In the genomic region with DNA sequence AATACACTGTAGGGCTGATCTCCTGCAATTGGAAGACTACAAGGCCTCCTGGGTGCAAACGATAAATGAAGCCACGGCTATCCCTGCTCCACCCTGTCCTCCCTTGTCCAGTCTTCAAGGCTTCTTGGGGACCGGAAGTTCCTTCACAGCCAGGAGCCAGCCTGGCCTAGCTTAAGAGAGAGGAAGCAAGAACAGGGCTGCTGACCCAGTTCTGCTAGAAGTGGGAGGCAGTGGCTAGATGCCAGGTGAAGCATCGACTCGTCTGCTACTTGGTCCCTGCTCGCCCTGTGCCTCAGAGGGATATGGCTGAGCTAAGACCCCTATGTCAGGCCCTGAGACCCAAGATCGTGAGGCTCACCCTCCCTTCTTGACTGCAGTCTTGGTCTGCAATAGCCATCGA, we compare ENCODE assay signal across 28 mouse cellular contexts. TPM values are rescaled to one million over a fixed set of nuclear protein-coding genes. Genes with fewer than 3 reads are reported as not detected.
A peak's percentile ranks its signal among the peaks of the same experiment; 100 is the strongest.
DNase-seq lines count a peak whose midpoint lies in the region; ATAC-seq and TF ChIP-seq lines count a peak whose summit lies in the region.
"Had no signal": no experiment of that assay in that cellular context is flagged by ENCODE, and none has a peak within 500 bp of the region (broad histone marks: within the 10 kb centered on the region; RNA-seq: fewer than 3 reads in every experiment).

No protein-coding gene starts in this region.

- H3K27me3 ChIP-seq in heart, embryonic 13.5 days (replicated peaks) = peaks cover 12% of the 10 kb centered on the region; the same call in 1 of the 2 replicates
- no peaks in the 10 kb centered on the region for H3K27me3 ChIP-seq in midbrain, embryonic 11.5 days (ENCODE audit: control insufficient read depth, insufficient read depth, low read length)
- H3K27me3 ChIP-seq in midbrain, embryonic 10.5 days (ENCODE audit: low read depth, poor library complexity, severe bottlenecking) = no peaks in the 10 kb centered on the region; the same call in 1 of the 2 replicates
- H3K27me3 ChIP-seq in small intestine, adult 2 months (ENCODE audit: control insufficient read depth, insufficient read depth, low read length) = no peaks in the 10 kb centered on the region
- H3K27me3 ChIP-seq: hindbrain, embryonic 15.5 days; midbrain, embryonic 15.5 days; neural tube, embryonic 15.5 days had no signal

- H3K27ac ChIP-seq in heart, embryonic 13.5 days (replicated peaks) = no peak overlapping the region
- no peak overlapping the region for H3K27ac ChIP-seq in midbrain, embryonic 11.5 days (ENCODE audit: low read depth, low read length)
- no peak overlapping the region for H3K27ac ChIP-seq in midbrain, embryonic 10.5 days (replicated peaks)
- peak overlapping the region; percentile 78; the same call in 1 of the 2 replicates for H3K27ac ChIP-seq in small intestine, adult 2 months (ENCODE audit: insufficient read depth, low read depth, low read length)
- H3K27ac ChIP-seq: gastrocnemius, adult 2 months; hindbrain, embryonic 10.5 days; hindbrain, embryonic 15.5 days; left cerebral cortex, adult 2 months; limb, embryonic 13.5 days; midbrain, embryonic 15.5 days; neural tube, embryonic 15.5 days; stomach, postnatal 0 days had no signal

- peak; percentile 56 for DNase-seq in adrenal gland, postnatal 36 days
- DNase-seq in adrenal gland, postnatal 25 days = no peak
- DNase-seq in heart, adult 18-20 months = no peak
- peak; percentile 37 for DNase-seq in midbrain, embryonic 11.5 days (ENCODE audit: low spot score, missing footprints)
- no peak for DNase-seq in midbrain, embryonic 10.5 days (ENCODE audit: low spot score)
- DNase-seq: cerebellum, adult 11 months; cerebellum, adult 9-10 months; cerebellum, postnatal 36 days; gastrocnemius, adult 2 months; gastrocnemius, postnatal 36 days; kidney, adult 11 months; kidney, postnatal 14 days; lung, postnatal 4 days; retina, postnatal 1 day had no signal

- H3K36me3 ChIP-seq in heart, embryonic 13.5 days = peaks cover 10% of the 10 kb centered on the region; the same call in 1 of the 2 replicates
- no peaks in the 10 kb centered on the region for H3K36me3 ChIP-seq in midbrain, embryonic 11.5 days (ENCODE audit: control insufficient read depth, insufficient read depth, low read length)
- H3K36me3 ChIP-seq in midbrain, embryonic 10.5 days = no peaks in the 10 kb centered on the region
- peaks cover 5% of the 10 kb centered on the region for H3K36me3 ChIP-seq in small intestine, adult 2 months (ENCODE audit: control insufficient read depth, insufficient read depth, low read length)
- H3K36me3 ChIP-seq: hindbrain, embryonic 10.5 days; limb, embryonic 13.5 days had no signal

- H3K4me1 ChIP-seq in heart, embryonic 13.5 days = peaks cover 20% of the 10 kb centered on the region
- peaks cover 6% of the 10 kb centered on the region; the same call in 1 of the 2 replicates for H3K4me1 ChIP-seq in midbrain, embryonic 11.5 days (ENCODE audit: control insufficient read depth, insufficient read depth, low read length)
- H3K4me1 ChIP-seq in midbrain, embryonic 10.5 days = peaks cover 22% of the 10 kb centered on the region
- peaks cover 43% of the 10 kb centered on the region for H3K4me1 ChIP-seq in small intestine, adult 2 months (ENCODE audit: control insufficient read depth, insufficient read depth, insufficient read length, low read length)

- TF ChIP-seq CTCF in small intestine, adult 2 months (IDR thresholded peaks at IDR 0.05; ENCODE audit: extremely low read depth, insufficient read length, insufficient replicate concordance, low read depth, low read length) = no peak

- H3K9ac ChIP-seq in heart, embryonic 13.5 days = 0 out of 2 replicates have a peak overlapping the region, but pooled peaks have one; percentile 28
- H3K9ac ChIP-seq in midbrain, embryonic 11.5 days (ENCODE audit: low read length) = no peak overlapping the region
- H3K9ac ChIP-seq: hindbrain, embryonic 15.5 days; limb, embryonic 13.5 days; midbrain, embryonic 15.5 days; neural tube, embryonic 15.5 days had no signal

- no peak for TF ChIP-seq POLR2A in small intestine, adult 2 months (IDR thresholded peaks at IDR 0.05; ENCODE audit: low read depth, low read length)

- WGBS in heart, embryonic 13.5 days = 64% methylated on average over 8 of the region's 8 CpGs
- WGBS in midbrain, embryonic 11.5 days = 77% methylated on average over 8 of the region's 8 CpGs
- 86% methylated on average over 8 of the region's 8 CpGs for WGBS in midbrain, embryonic 10.5 days
- 76% methylated on average over 8 of the region's 8 CpGs for WGBS in small intestine, adult 2 months

- H3K4me2 ChIP-seq in heart, embryonic 13.5 days = no peak overlapping the region
- no peak overlapping the region for H3K4me2 ChIP-seq in midbrain, embryonic 11.5 days
- H3K4me2 ChIP-seq: hindbrain, embryonic 15.5 days; limb, embryonic 13.5 days; liver, embryonic 11.5 days; midbrain, embryonic 15.5 days; neural tube, embryonic 15.5 days had no signal

- H3K4me3 ChIP-seq in heart, embryonic 13.5 days = no peak overlapping the region
- H3K4me3 ChIP-seq in midbrain, embryonic 11.5 days (ENCODE audit: low read depth, low read length) = no peak overlapping the region
- no peak overlapping the region for H3K4me3 ChIP-seq in midbrain, embryonic 10.5 days
- H3K4me3 ChIP-seq in small intestine, adult 2 months (ENCODE audit: low read depth, low read length) = no peak overlapping the region
- H3K4me3 ChIP-seq: gastrocnemius, adult 2 months; hindbrain, embryonic 10.5 days; hindbrain, embryonic 15.5 days; left cerebral cortex, adult 2 months; limb, embryonic 13.5 days; megakaryocyte, embryonic 14.5 days; midbrain, embryonic 15.5 days; neural tube, embryonic 15.5 days had no signal

- no peak for ATAC-seq in heart, embryonic 13.5 days (ENCODE audit: extremely low read depth, insufficient number of reproducible peaks, low FRiP score, low TSS enrichment)
- ATAC-seq in midbrain, embryonic 11.5 days (ENCODE audit: low FRiP score) = no peak
- no peak for ATAC-seq in CD4-positive, CD25-positive, alpha-beta regulatory T cell, adult 4 months
- ATAC-seq: forebrain, embryonic 14.5 days; inflammation-experienced regulatory T-cells, adult 6 months; midbrain, embryonic 15.5 days had no signal

- H3K9me3 ChIP-seq in heart, embryonic 13.5 days = no peaks in the 10 kb centered on the region
- H3K9me3 ChIP-seq in midbrain, embryonic 11.5 days (ENCODE audit: control insufficient read depth, low read length) = no peaks in the 10 kb centered on the region
- no peaks in the 10 kb centered on the region for H3K9me3 ChIP-seq in midbrain, embryonic 10.5 days (replicated peaks)
- H3K9me3 ChIP-seq: hindbrain, embryonic 10.5 days; hindbrain, embryonic 15.5 days; limb, embryonic 13.5 days; megakaryocyte, embryonic 14.5 days; midbrain, embryonic 15.5 days; neural tube, embryonic 15.5 days had no signal

RNA-seq across cellular contexts. Expression of a gene that starts 2.3 kb away (rescaled TPM):
- 100 to 1,000 TPM; 102 to 124 TPM for total RNA-seq in adrenal gland, postnatal 36 days (2021)
- 91.2 and 206 TPM in 2 replicates for total RNA-seq in adrenal gland, postnatal 25 days (2021)
- polyA plus RNA-seq in heart, embryonic 13.5 days (2015; fragmentation: Nextera tagmentation; extraction: Ambion mirVana) = 8.6 and 8.7 TPM in 2 replicates
- total RNA-seq in heart, adult 18-20 months (2021) = 1 to 10 TPM; 3.9 to 5.2 TPM
- polyA plus RNA-seq in midbrain, embryonic 11.5 days (2014; fragmentation: Nextera tagmentation; extraction: Ambion mirVana) = 10.1 and 11.1 TPM in 2 replicates
- polyA plus RNA-seq in midbrain, embryonic 10.5 days (2016; fragmentation: Nextera tagmentation; extraction: Ambion mirVana) = 17.7 and 19.2 TPM in 2 replicates
- polyA plus RNA-seq in small intestine, adult 2 months (2012; rRNA removed) = 26.9 and 51.7 TPM in 2 replicates
- 1 to 10 TPM; 1.0 to 3.1 TPM for polyA plus RNA-seq in CD4-positive, CD25-positive, alpha-beta regulatory T cell, adult 4 months (2017; shearing (Covaris generic))

RNA-seq across cellular contexts. Expression of a gene that starts 23.6 kb away (rescaled TPM):
- total RNA-seq in adrenal gland, postnatal 36 days (2021) = 1 to 10 TPM in 1 of 2 experiments, under 1 TPM in 1; 0.20 to 3.1 TPM
- 5.2 and 5.4 TPM in 2 replicates for total RNA-seq in adrenal gland, postnatal 25 days (2021)
- polyA plus RNA-seq in heart, embryonic 13.5 days (2015; fragmentation: Nextera tagmentation; extraction: Ambion mirVana) = 0.11 and 0.15 TPM in 2 replicates
- not detected for total RNA-seq in heart, adult 18-20 months (2021)
- 0.18 and 0.23 TPM in 2 replicates for polyA plus RNA-seq in midbrain, embryonic 11.5 days (2014; fragmentation: Nextera tagmentation; extraction: Ambion mirVana)
- 0.10 TPM in 2 replicates for polyA plus RNA-seq in midbrain, embryonic 10.5 days (2016; fragmentation: Nextera tagmentation; extraction: Ambion mirVana)
- polyA plus RNA-seq in small intestine, adult 2 months (2012; rRNA removed) = 0.65 and 1.4 TPM in 2 replicates
- not detected for polyA plus RNA-seq in CD4-positive, CD25-positive, alpha-beta regulatory T cell, adult 4 months (2017; shearing (Covaris generic))
- polyA plus RNA-seq: inflammation-experienced regulatory T-cells, adult 6 months had no signal

RNA-seq across cellular contexts. Expression of a gene that starts 56.4 kb away (rescaled TPM):
- 1 to 10 TPM; 3.7 to 7.0 TPM for total RNA-seq in adrenal gland, postnatal 36 days (2021)
- total RNA-seq in adrenal gland, postnatal 25 days (2021) = 4.0 and 9.5 TPM in 2 replicates
- polyA plus RNA-seq in heart, embryonic 13.5 days (2015; fragmentation: Nextera tagmentation; extraction: Ambion mirVana) = 3.8 and 4.0 TPM in 2 replicates
- 1 to 10 TPM; 1.4 to 3.0 TPM for total RNA-seq in heart, adult 18-20 months (2021)
- polyA plus RNA-seq in midbrain, embryonic 11.5 days (2014; fragmentation: Nextera tagmentation; extraction: Ambion mirVana) = 3.5 and 3.7 TPM in 2 replicates
- 6.4 and 7.0 TPM in 2 replicates for polyA plus RNA-seq in midbrain, embryonic 10.5 days (2016; fragmentation: Nextera tagmentation; extraction: Ambion mirVana)
- 15.6 and 17.2 TPM in 2 replicates for polyA plus RNA-seq in small intestine, adult 2 months (2012; rRNA removed)
- 1 to 10 TPM in 1 of 2 experiments, under 1 TPM in 1; 0.90 to 1.5 TPM for polyA plus RNA-seq in CD4-positive, CD25-positive, alpha-beta regulatory T cell, adult 4 months (2017; shearing (Covaris generic))

Comparison
In these comparisons a context has a peak if more than half of its experiments do, and no peak if none do; other contexts are left out.
1. DNase-seq: peak in adrenal gland, postnatal 36 days (2 of 2) and midbrain, embryonic 11.5 days (single experiment); none in adrenal gland, postnatal 25 days (single experiment), heart, adult 18-20 months (0 of 2) and midbrain, embryonic 10.5 days (single experiment).